Mouse (Mus musculus) heart, adult 2 months (tissue): ENCODE measurements around the gene Fam43a. TPM values are rescaled to one million over a fixed set of nuclear protein-coding genes. Genes with fewer than 3 reads are reported as not detected.

ENCODE experiments used
- DNase-seq, 2 experiments: peaks; one replicate each; pipeline ENCODE4 v3.0.0; 2021
- H3K27ac ChIP-seq: fragments of 200-600 bp; 2 replicates; pipeline ENCODE4 v1.8.1; 2022
- H3K27me3 ChIP-seq: fragments of 200-500 bp; 2 replicates; pipeline ENCODE4 v1.6.1; 2012; ENCODE audit warnings: mild to moderate bottlenecking, low read length, inconsistent platforms, mixed read lengths; ENCODE audit not compliant: control insufficient read depth, insufficient read depth
- H3K36me3 ChIP-seq: fragments of 200-500 bp; 2 replicates; pipeline ENCODE4 v1.6.1; 2012; ENCODE audit warnings: low read length, inconsistent platforms; ENCODE audit not compliant: control insufficient read depth, insufficient read depth
- H3K4me1 ChIP-seq: fragments of 200-500 bp; 2 replicates; pipeline ENCODE4 v1.6.1; 2011; ENCODE audit warnings: low read length; ENCODE audit not compliant: control insufficient read depth, insufficient read depth
- H3K4me3 ChIP-seq: fragments of 200-600 bp; 2 replicates; pipeline ENCODE4 v1.8.1; 2022
- H3K79me2 ChIP-seq: fragments of 200-500 bp; replicated peaks from 2 replicates; pipeline ENCODE4 v1.6.1; 2012; ENCODE audit warnings: mild to moderate bottlenecking, inconsistent platforms, low read length, moderate library complexity, mixed read lengths; ENCODE audit not compliant: control insufficient read depth, insufficient read depth
- H3K9ac ChIP-seq: fragments of 200-500 bp; 2 replicates; pipeline ENCODE4 v1.6.1; 2012; ENCODE audit warnings: low read depth, mild to moderate bottlenecking, control low read depth, inconsistent platforms, low read length, mixed read lengths
- CTCF ChIP-seq: fragments of 200-600 bp; IDR thresholded peaks from 2 replicates; pipeline ENCODE4 v1.8.1; 2022; ENCODE audit warnings: antibody characterized with exemption, mild to moderate bottlenecking, moderate library complexity
- EP300 ChIP-seq: fragments of 200-500 bp; IDR thresholded peaks from 2 replicates; pipeline ENCODE4 v1.6.1; 2011; ENCODE audit warnings: low read depth, low read length, control low read depth; ENCODE audit not compliant: insufficient read depth
- POLR2A ChIP-seq: fragments of 200-500 bp; IDR thresholded peaks from 2 replicates; pipeline ENCODE4 v1.6.1; 2011; ENCODE audit warnings: mild to moderate bottlenecking, low read depth, low read length, control low read depth; ENCODE audit not compliant: insufficient read depth
- WGBS: fragments of 180-500 bp; shearing (Covaris S2); methylation state at CpG from one replicate; pipeline ENCODE4 v1.1.7; 2018; 5-methylcytosine and 5-hydroxymethylcytosine counted together
- intact Hi-C: fragments of 180-260 bp; cut with DNase I; formaldehyde crosslinking; loops from one replicate; pipeline ENCODE4 v1.15.1; 2025
- polyA plus RNA-seq: library from polyadenylated mRNA; depleted of rRNA; stranded (reverse); fragments of >200 nt; gene quantifications from 2 replicates; pipeline ENCODE4 v1.2.3, GENCODE M21; 2012; rRNA removed
- total RNA-seq, 2 experiments: library from RNA; stranded (reverse); gene quantifications; 2 replicates each; pipeline ENCODE4 v1.2.3; 2021

The Fam43a gene
- total and polyA plus RNA-seq, 3 experiments: 20.7 to 23.9 (median 22.6) TPM

DNA sequence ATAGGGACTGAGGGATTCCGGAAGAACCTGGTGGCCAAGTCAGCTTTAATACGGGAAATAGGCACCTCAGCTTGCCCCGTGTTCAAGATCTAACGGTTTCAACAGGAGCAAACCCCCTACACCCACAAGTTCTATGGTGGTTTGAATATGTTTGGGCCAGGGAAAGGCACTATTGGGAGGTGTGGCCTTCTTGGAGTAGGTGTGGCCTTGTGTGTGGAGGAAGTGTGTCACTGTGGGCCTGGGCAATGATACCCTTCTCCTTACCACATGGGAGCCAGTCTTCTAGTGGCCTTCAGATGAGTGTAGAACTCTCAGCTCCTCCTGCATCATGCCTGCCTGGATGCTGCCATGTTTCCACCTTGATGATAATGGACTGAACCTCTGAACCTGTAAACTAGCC lies 45.5 kb downstream of the Fam43a start:
- H3K4me3 ChIP-seq: no peak overlapping the region
- WGBS: 95% methylated on average over 4 of the region's 4 CpGs
- intact Hi-C loops: no loop called here
- H3K9ac ChIP-seq: no peak overlapping the region
- H3K27ac ChIP-seq: no peak overlapping the region
- no peaks in the 10 kb centered on the region for H3K36me3 ChIP-seq
- no peaks in the 10 kb centered on the region for H3K79me2 ChIP-seq
- no peak for DNase-seq
- no peaks in the 10 kb centered on the region for H3K27me3 ChIP-seq
- no peak for TF ChIP-seq POLR2A
- TF ChIP-seq CTCF: no peak
- TF ChIP-seq EP300: no peak
- no peaks in the 10 kb centered on the region for H3K4me1 ChIP-seq

DNA sequence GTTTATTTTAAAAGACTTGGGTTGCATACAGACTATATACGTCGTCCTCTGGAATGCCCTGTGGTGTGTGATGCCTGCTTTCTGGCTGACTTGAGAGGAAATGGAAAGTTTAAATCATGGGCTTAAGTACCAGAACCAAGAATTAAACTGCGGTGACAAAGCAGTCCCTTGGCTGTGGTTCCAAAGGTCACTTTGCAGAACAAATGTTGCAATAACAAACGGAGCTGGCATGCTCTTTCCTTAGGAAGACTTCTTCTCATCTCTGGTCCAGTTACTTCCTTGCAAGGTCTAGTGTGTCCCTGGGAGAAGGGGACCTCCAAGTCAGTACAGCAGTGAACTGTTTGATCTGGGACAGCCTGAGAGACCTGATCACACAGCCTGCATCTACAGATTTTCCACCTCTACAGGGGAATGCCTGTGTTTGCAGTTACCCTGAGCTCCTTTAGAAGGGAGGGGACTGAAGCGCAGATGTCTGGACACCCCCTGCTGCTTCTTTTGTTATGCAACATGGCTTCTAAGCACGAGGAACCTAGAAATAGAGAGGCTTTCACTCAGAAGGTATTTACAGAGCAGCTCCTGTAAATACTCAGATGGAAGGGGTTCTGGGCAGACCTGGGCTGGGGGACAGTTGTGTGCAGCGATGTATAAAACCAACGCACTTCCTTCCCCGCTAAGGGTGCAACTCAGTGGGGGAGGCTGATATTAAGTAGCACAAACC lies 46.5 kb downstream of the Fam43a start:
- Histone ChIP-seq H3K4me1 (no peaks in the 10 kb centered on the region), H3K9ac (no peak overlapping the region), H3K27me3 (no peaks in the 10 kb centered on the region), H3K4me3 (no peak overlapping the region), H3K36me3 (no peaks in the 10 kb centered on the region), H3K79me2 (no peaks in the 10 kb centered on the region), H3K27ac (no peak overlapping the region)
- intact Hi-C loops: no loop called here
- no peak for DNase-seq
- TF ChIP-seq EP300 (no peak), POLR2A (no peak), CTCF (no peak)
- 52% methylated on average over 9 of the region's 9 CpGs for WGBS

DNA sequence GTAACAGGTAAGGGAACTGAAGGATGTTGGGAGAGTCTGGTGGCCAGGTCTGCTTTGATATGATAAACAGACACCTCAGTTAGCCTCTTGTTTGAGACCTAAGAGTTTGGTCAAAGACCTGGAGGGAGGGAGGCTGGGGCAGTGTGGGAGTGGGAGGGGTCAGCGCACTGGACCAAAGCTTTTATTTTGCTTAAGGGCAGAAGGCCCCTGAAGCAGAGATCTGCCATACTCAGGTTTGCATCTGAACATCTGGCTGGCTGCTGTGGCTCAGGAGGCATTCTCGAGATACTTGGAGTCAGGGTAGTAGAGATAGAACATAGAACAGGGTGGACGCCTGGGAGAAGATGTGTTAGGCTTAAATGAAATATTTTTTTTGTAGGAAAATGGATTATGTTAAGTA lies 47.3 kb downstream of the Fam43a start:
- DNase-seq: no peak
- Histone ChIP-seq H3K4me1 (no peaks in the 10 kb centered on the region), H3K36me3 (no peaks in the 10 kb centered on the region), H3K9ac (no peak overlapping the region), H3K27me3 (no peaks in the 10 kb centered on the region), H3K4me3 (no peak overlapping the region), H3K27ac (no peak overlapping the region), H3K79me2 (no peaks in the 10 kb centered on the region)
- no peak for TF ChIP-seq POLR2A
- TF ChIP-seq EP300: no peak
- TF ChIP-seq CTCF: no peak
- 87% methylated on average over 3 of the region's 3 CpGs for WGBS
- intact Hi-C loops: no loop called here

DNA sequence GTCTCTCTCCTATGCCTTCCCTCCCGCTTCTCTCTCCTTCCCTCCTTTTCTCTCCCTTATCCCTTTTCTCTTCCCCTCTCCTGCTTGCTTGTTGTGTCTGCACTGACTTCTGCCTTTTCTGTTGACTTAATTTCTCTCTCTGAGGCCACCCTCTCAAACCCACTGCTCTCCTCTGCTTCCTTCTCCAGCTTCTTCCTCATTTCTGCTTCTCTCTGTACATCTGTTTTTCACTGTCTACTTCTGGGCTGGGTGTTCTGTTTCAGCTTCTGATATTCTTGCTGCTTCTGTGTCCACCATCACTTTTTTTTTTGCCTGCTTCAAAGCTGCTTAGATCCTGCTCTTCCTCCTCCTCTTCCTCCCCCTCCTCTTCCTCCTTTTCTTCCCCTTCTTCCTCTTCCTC lies 51.8 kb downstream of the Fam43a start:
- intact Hi-C loops: no loop called here
- no peak overlapping the region for H3K9ac ChIP-seq
- no peaks in the 10 kb centered on the region for H3K27me3 ChIP-seq
- no peak overlapping the region for H3K27ac ChIP-seq
- H3K36me3 ChIP-seq: no peaks in the 10 kb centered on the region
- peaks cover 15% of the 10 kb centered on the region for H3K4me1 ChIP-seq
- no peak overlapping the region for H3K4me3 ChIP-seq
- no peak for TF ChIP-seq CTCF
- no peak for TF ChIP-seq EP300
- no peak for TF ChIP-seq POLR2A
- WGBS: 87% methylated on average over 1 of the region's 1 CpGs
- H3K79me2 ChIP-seq: no peaks in the 10 kb centered on the region
- no peak for DNase-seq

Other genes starting within 250 kb of the Fam43a start
- 10 to 100 TPM; 48.2 to 54.7 TPM for gene Atp13a3, start 193.7 kb upstream of the Fam43a start, total RNA-seq
- gene Atp13a3, start 193.7 kb upstream of the Fam43a start, polyA plus RNA-seq: 10.6 and 24.7 TPM in 2 replicates
- gene Tmem44, start 48.9 kb upstream of the Fam43a start, total RNA-seq: 1 to 10 TPM; 4.4 to 5.8 TPM
- gene Tmem44, start 48.9 kb upstream of the Fam43a start, polyA plus RNA-seq: 9.8 and 12.0 TPM in 2 replicates
- gene Lsg1, start 12.1 kb upstream of the Fam43a start, total RNA-seq: 10 to 100 TPM; 19.6 to 21.2 TPM
- 5.5 and 7.5 TPM in 2 replicates for gene Lsg1, start 12.1 kb upstream of the Fam43a start, polyA plus RNA-seq